Mouse (Mus musculus) adrenal gland, adult 8-10 months (tissue): ENCODE measurements around the gene Snx30. TPM values are rescaled to one million over a fixed set of nuclear protein-coding genes. Genes with fewer than 3 reads are reported as not detected.

Experiments used
- DNase-seq: peaks from one replicate; pipeline ENCODE4 v3.0.0; 2022
- total RNA-seq, 4 experiments: library from RNA; stranded (reverse); gene quantifications; 2 replicates each; pipeline ENCODE4 v1.2.4; 2022

The Snx30 gene
- total RNA-seq, 4 experiments from 2014 or later: 6.6 to 10.2 (median 8.9) TPM

DNA sequence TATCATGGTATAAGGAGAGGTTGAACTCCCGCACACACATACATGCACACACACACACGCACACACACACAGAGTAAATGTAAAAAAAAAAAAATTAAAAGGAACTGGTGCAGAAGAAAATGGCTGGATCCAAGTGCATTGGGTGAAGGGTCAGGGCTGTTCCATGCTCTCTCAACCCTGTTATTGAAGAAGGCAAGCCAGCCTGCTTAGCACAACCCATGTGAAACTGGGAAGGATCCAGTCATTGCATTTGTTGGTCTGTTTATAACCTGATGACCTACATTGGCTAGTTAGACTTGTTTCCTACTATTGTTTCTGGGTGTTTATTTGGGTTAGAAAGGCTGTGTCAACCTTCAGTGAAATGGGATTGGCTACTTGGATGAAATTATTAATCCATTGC is 103.1 kb downstream of the Snx30 start:
- DNase-seq: no peak

- DNase-seq: no peak
Measured at GRCm38 (mm10) chr4:59914608-59915403, 109.2 kb downstream of the Snx30 start, which contains the start of gene Slc46a2. Slc46a2 (minus strand) TSS chr4:59915056.

DNA sequence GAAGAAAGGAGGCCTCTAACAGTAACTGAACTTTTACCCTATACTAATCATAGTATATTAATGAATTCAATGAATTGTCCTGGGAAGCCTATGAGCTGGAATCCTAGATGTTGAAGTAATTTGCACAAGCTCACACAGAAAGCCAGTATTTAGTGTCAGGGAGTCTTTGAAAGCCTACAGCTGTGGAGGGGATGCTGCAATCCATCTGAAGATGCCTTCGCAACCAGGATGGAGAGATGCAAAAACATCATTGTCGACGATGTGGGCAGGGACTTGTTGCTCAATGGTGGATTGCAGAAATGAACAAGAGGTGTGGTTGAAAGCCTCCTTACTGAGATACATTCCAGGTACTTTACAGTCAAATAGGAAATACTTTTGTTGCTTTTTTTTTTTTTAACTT is 112.3 kb downstream of the Snx30 start:
- DNase-seq: no peak

- no peak for DNase-seq
Measured at GRCm38 (mm10) chr4:59925082-59925481, 119.4 kb downstream of the Snx30 start.

DNA sequence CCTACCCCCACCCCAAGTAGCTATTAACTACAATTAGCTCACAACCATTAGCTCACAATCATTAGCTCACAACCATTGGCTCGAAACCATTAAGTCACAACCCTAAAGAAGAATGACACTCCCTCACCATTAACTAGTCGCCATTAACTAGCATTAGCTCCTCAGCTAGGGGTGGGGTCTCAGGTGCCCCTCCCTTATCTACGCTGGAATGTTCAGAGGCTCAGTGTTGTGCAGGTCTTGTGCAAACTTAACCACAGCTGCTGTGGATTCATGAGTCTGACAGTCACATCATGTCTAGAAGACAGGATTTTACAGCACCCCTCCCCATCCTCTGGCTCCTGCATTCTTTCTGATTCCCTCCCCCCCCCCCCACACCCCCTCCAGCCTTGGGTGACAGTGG is 122.0 kb downstream of the Snx30 start:
- no peak for DNase-seq

- DNase-seq: peak; percentile 34
Measured at GRCm38 (mm10) chr4:59928347-59928746, 122.7 kb downstream of the Snx30 start.

DNA sequence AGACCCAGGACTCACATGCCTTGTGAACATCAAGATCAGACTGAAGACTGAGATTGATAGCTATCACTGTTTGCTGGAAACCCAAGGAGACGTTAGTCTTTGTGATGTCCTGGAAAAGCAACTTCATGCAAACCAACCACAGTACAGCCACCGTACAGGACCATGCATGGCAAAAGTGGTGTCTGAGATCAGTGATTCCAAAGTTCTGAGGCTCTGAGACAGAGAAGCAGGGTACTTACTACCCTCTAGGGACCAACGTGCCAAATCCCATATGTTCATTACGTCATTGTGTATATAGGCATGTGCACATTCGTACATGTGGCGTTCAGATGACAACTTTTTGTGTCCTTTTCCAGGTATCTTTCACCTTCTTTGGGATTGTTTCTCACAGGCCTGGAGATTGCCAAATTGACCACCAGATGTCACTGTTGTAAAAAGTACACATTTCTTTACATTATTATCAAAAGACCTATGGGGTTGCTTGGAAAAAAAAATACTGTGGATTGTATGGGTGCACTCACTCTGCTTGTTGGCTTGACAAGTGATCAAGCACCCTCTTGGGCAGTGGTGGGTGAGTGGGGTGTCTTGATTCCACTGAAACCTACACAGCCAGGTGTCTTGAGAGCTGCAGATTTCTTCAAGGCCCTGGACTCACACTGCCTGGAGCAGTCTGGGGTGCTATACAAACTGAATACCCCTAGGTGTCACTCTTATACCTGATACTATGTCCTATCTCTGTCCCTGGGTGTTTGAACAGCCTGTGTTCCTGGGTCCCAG is 127.1 kb downstream of the Snx30 start:
- DNase-seq: no peak

GRCm38 (mm10) chr4:59937543-59937942 is 131.9 kb downstream of the Snx30 start:
- DNase-seq: no peak

Other genes with a start within 250 kb of the Snx30 start
- 10 to 100 TPM; 63.8 to 85.7 (median 71.5) TPM for gene Hsdl2, start 224.3 kb upstream of the Snx30 start, total RNA-seq
- 10 to 100 TPM; 15.8 to 21.1 (median 18.8) TPM for gene E130308A19Rik, start 179.6 kb upstream of the Snx30 start, total RNA-seq
- 10 to 100 TPM; 17.8 to 24.3 (median 19.9) TPM for gene Inip, start 4.3 kb upstream of the Snx30 start, total RNA-seq
- gene Slc46a2, start 109.2 kb downstream of the Snx30 start, total RNA-seq: not detected
- gene Mup4, start 154.9 kb downstream of the Snx30 start, total RNA-seq: not detected
- not detected for gene Mup6, start 158.5 kb downstream of the Snx30 start, total RNA-seq